Mouse (Mus musculus): ENCODE data around the gene Amfr.

- no peak for TF ChIP-seq CTCF (conservative IDR thresholded peaks at IDR 0.05 in 1 of 2, IDR thresholded peaks at IDR 0.05 in 1 of 2; ENCODE audit: low read depth in 2 of 2, low read length in 2 of 2)
- TF ChIP-seq POLR2AphosphoS2 (IDR thresholded peaks at IDR 0.05; ENCODE audit: low read depth, low read length): no peak
- TF ChIP-seq MAX (IDR thresholded peaks at IDR 0.05; ENCODE audit: low read length): no peak
- no peak for TF ChIP-seq ETS1 (conservative IDR thresholded peaks at IDR 0.05; ENCODE audit: low read depth, low read length)
- no peak for TF ChIP-seq SMC3 (IDR thresholded peaks at IDR 0.05; ENCODE audit: low read depth, low read length)
- TF ChIP-seq POLR2A (IDR thresholded peaks at IDR 0.05; ENCODE audit: low read depth, low read length): no peak
- TF ChIP-seq ZNF384 (IDR thresholded peaks at IDR 0.05; ENCODE audit: low read depth, low read length): no peak
Observed at GRCm38 (mm10) chr8:93973831-93974375, 38.7 kb downstream of the Amfr start.
